Mouse (Mus musculus) C2C12 (cell line): ENCODE data around the gene Fnip1.

ENCODE experiments used
- CEBPB ChIP-seq: IDR thresholded peaks from one replicate; pipeline ENCODE4 v1.6.1; 2011; ENCODE audit warnings: low read depth, mild to moderate bottlenecking, control low read depth, moderate library complexity
- CTCF ChIP-seq: IDR thresholded peaks from one replicate; pipeline ENCODE4 v1.5.1; 2011; ENCODE audit not compliant: control insufficient read depth, insufficient read depth, insufficient read length
- MAX ChIP-seq: IDR thresholded peaks from one replicate; pipeline ENCODE4 v1.6.1; 2011; ENCODE audit warnings: mild to moderate bottlenecking, control low read depth

GRCm38 (mm10) chr11:54390386-54390785 is 47.6 kb upstream of the Fnip1 start:
- no peak for TF ChIP-seq CTCF
- TF ChIP-seq MAX: no peak
- no peak for TF ChIP-seq CEBPB
